ENCODE assay signal across 8 mouse cellular contexts in the genomic region with DNA sequence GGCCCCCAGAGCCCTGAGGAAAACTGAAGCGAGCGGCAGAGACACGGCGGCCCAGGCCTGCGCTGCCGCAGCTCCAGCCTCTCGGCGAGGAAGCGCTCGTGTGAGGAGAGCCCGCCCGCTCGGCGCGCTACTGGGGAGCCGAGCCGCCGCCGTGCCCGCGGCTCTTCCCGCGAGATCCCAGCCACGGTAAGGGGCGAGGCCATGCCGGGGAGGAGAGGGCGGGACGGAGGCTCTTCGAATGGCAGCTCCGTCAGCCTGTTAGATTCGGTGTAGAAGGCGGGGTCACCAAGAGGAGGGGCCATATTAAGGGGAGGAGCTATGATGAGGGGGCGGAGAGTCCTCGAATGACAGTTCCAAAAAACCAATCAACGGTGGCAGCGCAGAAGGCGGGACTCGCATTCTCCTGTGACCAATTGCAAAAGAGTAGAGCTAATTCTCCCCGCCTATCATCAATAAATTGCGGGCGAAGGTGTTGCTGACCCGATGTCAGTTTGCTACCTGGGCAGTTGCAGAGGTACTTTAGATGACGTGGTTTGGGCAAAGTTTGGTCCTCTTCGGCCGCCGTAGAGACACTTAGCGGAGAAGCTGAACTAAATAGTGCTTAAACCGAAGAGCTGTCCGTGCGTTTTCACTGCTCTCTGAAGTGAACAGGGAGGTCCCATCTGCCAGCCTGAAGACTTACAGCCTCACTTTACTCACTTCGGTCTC. TPM values are rescaled to one million over a fixed set of nuclear protein-coding genes. Genes with fewer than 3 reads are reported as not detected.
A peak's percentile ranks its signal among the peaks of the same experiment; 100 is the strongest.
DNase-seq lines count a peak whose midpoint lies in the region; ATAC-seq lines count a peak whose summit lies in the region.

Gene Glce, minus strand, starts transcription at position 148 of the 708 bp plus-strand sequence.

- H3K4me3 ChIP-seq in heart, embryonic 14.5 days (ENCODE audit: control insufficient read depth in 1 of 2, insufficient read depth in 1 of 2, low read depth in 1 of 2, low read length in 2 of 2): peak within 1 kb of the TSS; percentile 76 to 93
- peak within 1 kb of the TSS; percentile 81 for H3K4me3 ChIP-seq in liver, embryonic 13.5 days (replicated peaks)
- peak within 1 kb of the TSS; percentile 93 for H3K4me3 ChIP-seq in stomach, embryonic 16.5 days (replicated peaks; ENCODE audit: low read length)

- DNase-seq in c-Kit-negative CD71-positive TER-119-positive erythroid progenitor cells, embryonic 14.5 days (ENCODE audit: low read depth, low spot score): peak; percentile 99
- peak; percentile 85 for DNase-seq in fibroblast of lung, adult 2 months (ENCODE audit: low read depth)
- peak; percentile 98 for DNase-seq in kidney, postnatal 14 days
- peak; percentile 98 for DNase-seq in liver, embryonic 13.5 days
- DNase-seq in neural tube, embryonic 10.5 days (ENCODE audit: extremely low spot score, low spot score): peak; percentile 97

- no peaks in the 10 kb centered on the region for H3K9me3 ChIP-seq in heart, embryonic 14.5 days (ENCODE audit: control insufficient read depth, low read length)
- H3K9me3 ChIP-seq in liver, embryonic 13.5 days (replicated peaks): no peaks in the 10 kb centered on the region
- no peaks in the 10 kb centered on the region for H3K9me3 ChIP-seq in stomach, embryonic 16.5 days (replicated peaks; ENCODE audit: control insufficient read depth, low read length)

- H3K27me3 ChIP-seq in heart, embryonic 14.5 days (ENCODE audit: control insufficient read depth, insufficient read depth, low read length): no peaks in the 10 kb centered on the region
- peaks cover 12% of the 10 kb centered on the region for H3K27me3 ChIP-seq in liver, embryonic 13.5 days
- no peaks in the 10 kb centered on the region for H3K27me3 ChIP-seq in stomach, embryonic 16.5 days (ENCODE audit: control insufficient read depth, insufficient read depth, low read length)

- H3K4me1 ChIP-seq in heart, embryonic 14.5 days (ENCODE audit: control insufficient read depth in 2 of 2, insufficient read depth in 2 of 2, low read length in 2 of 2): no peaks in the 10 kb centered on the region
- peaks cover 26% of the 10 kb centered on the region for H3K4me1 ChIP-seq in liver, embryonic 13.5 days (replicated peaks)
- H3K4me1 ChIP-seq in stomach, embryonic 16.5 days (ENCODE audit: control insufficient read depth, insufficient read depth, low read length): no peaks in the 10 kb centered on the region

- peak; percentile 99 for ATAC-seq in CD4-positive, CD25-positive, alpha-beta regulatory T cell, adult 4 months
- peak; percentile 99 for ATAC-seq in heart, embryonic 14.5 days (ENCODE audit: insufficient number of reproducible peaks, insufficient read depth, low FRiP score, low read depth)
- ATAC-seq in liver, embryonic 13.5 days (ENCODE audit: low read depth): peak; percentile 99
- peak; percentile 99 for ATAC-seq in stomach, embryonic 16.5 days (ENCODE audit: insufficient read depth, low FRiP score)

- peak within 1 kb of the TSS; percentile 69 to 89 for H3K27ac ChIP-seq in heart, embryonic 14.5 days (replicated peaks in 1 of 2; ENCODE audit: control insufficient read depth in 1 of 2, insufficient read depth in 1 of 2, low read depth in 2 of 2, low read length in 2 of 2)
- H3K27ac ChIP-seq in liver, embryonic 13.5 days: peak within 1 kb of the TSS; percentile 79
- peak within 1 kb of the TSS; percentile 90 for H3K27ac ChIP-seq in stomach, embryonic 16.5 days (ENCODE audit: low read length)

- H3K4me2 ChIP-seq in heart, embryonic 14.5 days (ENCODE audit: low read length): peak within 1 kb of the TSS; percentile 98
- peak within 1 kb of the TSS; percentile 99 for H3K4me2 ChIP-seq in liver, embryonic 13.5 days
- peak within 1 kb of the TSS; percentile 96 for H3K4me2 ChIP-seq in stomach, embryonic 16.5 days (ENCODE audit: low read depth, low read length)

- peak within 1 kb of the TSS; percentile 95 for H3K9ac ChIP-seq in heart, embryonic 14.5 days (ENCODE audit: low read length)
- peak within 1 kb of the TSS; percentile 90 for H3K9ac ChIP-seq in liver, embryonic 13.5 days
- H3K9ac ChIP-seq in stomach, embryonic 16.5 days (ENCODE audit: low read length): peak within 1 kb of the TSS; percentile 95

- no peaks in the 10 kb centered on the region for H3K36me3 ChIP-seq in heart, embryonic 14.5 days (ENCODE audit: control insufficient read depth, insufficient read depth, low read length)
- H3K36me3 ChIP-seq in liver, embryonic 13.5 days: no peaks in the 10 kb centered on the region
- no peaks in the 10 kb centered on the region for H3K36me3 ChIP-seq in stomach, embryonic 16.5 days (ENCODE audit: control insufficient read depth, insufficient read depth, low read length)

- under 1% methylated on average over 51 of the region's 51 CpGs for WGBS in heart, embryonic 14.5 days
- under 1% methylated on average over 51 of the region's 51 CpGs for WGBS in liver, embryonic 13.5 days (ENCODE audit: insufficient replicate concordance)
- under 1% methylated on average over 51 of the region's 51 CpGs for WGBS in stomach, embryonic 16.5 days

RNA-seq across cellular contexts. Expression of gene Glce, which starts in this region (rescaled TPM):
- polyA plus RNA-seq in CD4-positive, CD25-positive, alpha-beta regulatory T cell, adult 4 months (2017; shearing (Covaris generic)): 1 to 10 TPM; 7.4 to 8.2 TPM
- polyA plus RNA-seq in heart, embryonic 14.5 days (2014; fragmentation: Nextera tagmentation; extraction: Ambion mirVana): 9.6 and 10.7 TPM in 2 replicates
- polyA plus RNA-seq in liver, embryonic 13.5 days (2015; fragmentation: Nextera tagmentation; extraction: Ambion mirVana): 5.3 and 7.6 TPM in 2 replicates
- polyA plus RNA-seq in stomach, embryonic 16.5 days (2015; fragmentation: Nextera tagmentation; extraction: Ambion mirVana): 25.5 and 27.2 TPM in 2 replicates

Comparison
In these comparisons a context has a peak if more than half of its experiments do, and no peak if none do; other contexts are left out.
1. Peak in every context shown above with its lines: DNase-seq, ATAC-seq, H3K4me3 ChIP-seq and H3K27ac ChIP-seq.